Mouse (Mus musculus): ENCODE measurements around the gene Gpr107.
A peak's percentile ranks its signal among the peaks of the same experiment; 100 is the strongest.
"Not testable (repeated sequence)": the region's sequence is repeated elsewhere in the genome, so short reads cannot be mapped to it uniquely, and the experiment has no call there.

Gpr107 gene

DNA sequence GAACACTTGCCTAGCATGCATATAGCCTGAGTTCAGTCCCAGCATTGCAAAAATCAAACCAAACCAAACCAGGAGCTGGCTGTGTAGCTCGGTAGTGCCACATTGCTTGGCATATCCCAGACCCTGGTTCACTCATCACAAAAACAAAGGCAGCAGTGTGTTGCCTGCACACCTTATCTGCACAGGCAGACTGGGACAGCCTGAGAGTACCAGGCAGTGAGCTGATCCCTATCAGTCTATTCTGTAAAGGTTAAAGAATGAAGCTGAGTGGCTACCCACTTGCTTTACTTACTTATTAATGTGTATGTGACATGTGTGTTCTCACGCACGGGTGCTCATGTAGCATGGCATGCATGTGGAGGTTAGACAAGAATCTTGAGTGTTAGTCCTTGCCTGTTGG, 4.7 kb downstream of the Gpr107 start:
- no peak for DNase-seq (ENCODE audit: low read depth, low spot score)

- no peak for DNase-seq (ENCODE audit: low read depth, low spot score)
Observed at GRCm38 (mm10) chr2:31160147-31160920, 8.2 kb downstream of the Gpr107 start.

DNA sequence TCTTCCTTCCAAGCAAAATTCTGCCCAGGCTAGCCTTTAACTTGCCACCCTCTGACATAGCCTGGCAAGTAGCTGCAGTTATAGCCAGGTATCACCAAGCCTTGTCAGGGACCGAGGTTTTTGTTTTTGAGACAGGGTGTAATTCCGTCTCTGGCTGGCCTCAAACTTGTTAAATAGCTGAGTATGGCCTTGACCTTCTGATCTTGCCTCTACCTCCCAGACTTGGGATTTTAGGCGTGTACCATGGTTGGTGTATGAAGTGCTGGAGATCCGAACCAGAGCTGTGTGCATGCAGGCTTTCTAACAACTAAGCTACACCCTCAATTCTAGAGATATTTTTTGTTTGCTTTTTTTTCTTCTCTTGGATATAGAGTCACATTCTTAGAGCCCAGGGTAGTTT, 9.5 kb downstream of the Gpr107 start:
- DNase-seq (ENCODE audit: low read depth, low spot score): no peak

DNA sequence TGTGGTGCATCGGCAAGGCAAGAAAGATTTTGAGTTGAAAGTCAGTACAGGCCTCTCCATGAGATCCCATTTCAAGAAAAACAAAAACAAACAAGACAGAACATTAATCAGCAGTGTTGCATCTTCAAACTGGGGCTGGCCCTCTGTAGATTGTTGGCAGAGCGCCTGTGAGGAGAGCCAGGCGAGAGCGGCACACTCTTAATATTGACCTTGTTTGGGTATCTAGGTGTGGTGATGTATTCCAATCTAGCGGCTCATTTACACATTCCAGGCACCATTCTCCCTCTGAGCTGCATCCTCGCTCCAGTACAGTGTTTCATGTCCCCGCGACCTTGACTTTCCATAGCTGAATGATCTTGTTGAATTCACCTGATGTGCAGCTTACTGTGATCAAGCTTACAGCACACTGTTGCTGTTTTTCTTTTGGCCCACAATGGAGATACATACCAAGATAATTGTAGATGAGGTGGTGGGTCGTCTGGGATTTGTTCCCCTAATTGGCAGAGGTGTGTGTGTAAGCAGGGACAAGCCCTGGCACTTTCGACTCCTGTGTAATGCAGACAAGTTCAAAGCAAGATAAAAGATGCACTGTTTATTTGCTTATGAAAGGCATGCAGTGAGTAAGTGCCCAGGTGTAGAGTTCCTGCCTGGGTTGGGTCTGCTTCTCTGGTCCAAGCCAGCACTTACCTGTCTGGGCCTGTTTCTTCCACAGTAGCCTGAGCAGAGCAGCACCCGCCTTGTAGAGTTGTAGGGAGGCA, 11.4 kb downstream of the Gpr107 start:
- no peak for DNase-seq (ENCODE audit: low read depth, low spot score)

GRCm38 (mm10) chr2:31164841-31165455, 12.8 kb downstream of the Gpr107 start:
- DNase-seq (ENCODE audit: low read depth, low spot score): no peak

- DNase-seq (ENCODE audit: low read depth, low spot score): no peak
Observed at GRCm38 (mm10) chr2:31165529-31165928, 13.4 kb downstream of the Gpr107 start.

DNA sequence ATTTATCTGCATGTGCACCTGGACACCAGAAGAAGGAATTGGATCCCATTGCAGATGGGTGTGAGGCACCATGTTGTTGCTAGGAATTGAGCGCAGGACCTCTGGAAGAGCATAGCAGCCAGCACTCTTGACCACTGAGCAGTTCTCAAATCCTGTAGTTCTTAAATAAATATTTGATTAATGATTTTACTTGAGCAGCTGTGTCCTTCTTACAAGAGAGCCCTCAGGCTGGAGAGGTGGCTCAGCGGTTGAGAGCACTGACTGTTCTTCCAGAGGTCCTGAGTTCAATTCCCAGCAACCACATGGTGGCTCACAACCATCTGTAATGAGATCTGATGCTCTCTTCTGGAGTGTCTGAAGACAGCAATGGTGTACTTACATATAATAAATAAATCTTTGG, 15.5 kb downstream of the Gpr107 start:
- not testable (repeated sequence) for DNase-seq (ENCODE audit: low read depth, low spot score)

GRCm38 (mm10) chr2:31169001-31169400, 16.9 kb downstream of the Gpr107 start:
- no peak for DNase-seq (ENCODE audit: low read depth, low spot score)

GRCm38 (mm10) chr2:31170164-31170563, 18.0 kb downstream of the Gpr107 start:
- no peak for DNase-seq (ENCODE audit: low read depth, low spot score)

- no peak for DNase-seq (ENCODE audit: low read depth, low spot score)
Observed at GRCm38 (mm10) chr2:31172001-31172400, 19.9 kb downstream of the Gpr107 start.

- no peak for DNase-seq (ENCODE audit: low read depth, low spot score)
Observed at GRCm38 (mm10) chr2:31172536-31172935, 20.4 kb downstream of the Gpr107 start.

- DNase-seq (ENCODE audit: low read depth, low spot score): no peak
Observed at GRCm38 (mm10) chr2:31173290-31173689, 21.2 kb downstream of the Gpr107 start.

GRCm38 (mm10) chr2:31178593-31178992, 26.5 kb downstream of the Gpr107 start:
- DNase-seq (ENCODE audit: low read depth, low spot score): not testable (repeated sequence)

DNA sequence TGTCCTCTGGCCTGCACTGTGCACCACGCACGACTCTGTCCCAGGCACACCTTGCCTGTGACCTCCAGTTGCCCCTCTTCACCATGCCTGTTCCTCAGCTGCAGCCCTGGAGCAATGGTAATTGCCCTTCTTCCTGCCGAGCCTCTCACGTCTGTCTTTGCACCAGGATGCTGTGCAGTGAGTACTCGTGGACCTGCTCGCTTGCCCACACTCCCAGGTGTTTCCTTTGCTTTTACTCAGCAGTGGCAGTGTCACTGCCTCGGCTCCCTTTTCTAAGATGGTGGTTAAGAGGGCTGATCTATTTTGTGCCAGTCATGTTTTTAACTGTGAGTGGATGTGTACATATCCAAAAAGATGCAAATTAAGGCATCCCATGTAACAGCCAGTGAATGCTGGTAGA, 27.4 kb downstream of the Gpr107 start:
- DNase-seq (ENCODE audit: low read depth, low spot score): no peak

DNA sequence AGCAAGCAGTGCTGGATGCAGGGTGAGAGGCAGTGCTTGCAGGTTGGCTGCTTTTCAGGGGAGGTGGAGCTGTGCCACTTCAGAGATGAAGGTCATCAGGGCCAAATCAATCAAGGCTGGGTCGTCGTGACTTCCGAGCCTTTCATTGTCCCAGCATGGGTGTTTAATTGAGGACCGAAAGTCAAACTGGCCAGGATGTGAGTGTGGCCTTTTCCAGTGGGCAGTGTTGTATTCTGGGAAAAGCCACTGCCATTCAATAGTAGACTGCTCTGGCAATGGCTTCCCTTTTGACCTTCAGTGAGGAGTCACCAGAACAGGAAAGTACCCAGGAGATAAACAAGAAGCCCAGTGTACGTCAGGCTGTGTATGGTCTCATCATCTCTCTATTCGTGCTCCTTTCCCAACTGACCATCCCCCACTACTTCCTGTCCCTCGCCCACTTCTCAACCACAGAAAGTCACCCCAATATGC, 28.0 kb downstream of the Gpr107 start:
- DNase-seq (ENCODE audit: low read depth, low spot score): no peak

DNA sequence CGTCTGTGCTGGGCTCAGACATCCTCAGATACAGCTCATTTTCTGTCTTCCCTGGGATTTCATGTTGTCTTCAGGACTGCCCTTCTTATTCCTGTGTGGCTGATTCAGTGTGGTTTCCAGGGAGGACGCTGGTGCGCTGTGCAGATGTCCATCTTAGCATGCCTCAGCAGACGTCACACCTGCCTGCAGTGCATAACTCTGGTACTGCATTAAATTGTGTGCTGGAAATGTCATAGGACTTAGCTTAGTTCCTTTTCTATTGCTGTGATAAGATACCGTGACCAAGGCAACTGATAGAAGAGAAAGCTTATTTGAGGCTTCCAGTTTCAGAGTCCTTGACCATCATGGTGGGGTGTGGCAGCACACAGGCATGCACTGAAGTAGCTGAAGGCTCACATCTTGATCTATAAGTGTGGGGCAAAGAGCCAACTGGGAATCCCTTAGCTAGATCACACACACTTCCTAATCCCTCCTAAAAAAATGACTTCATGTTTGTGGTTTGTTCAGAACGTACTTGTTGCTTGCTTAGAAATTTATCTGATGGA, 30.7 kb downstream of the Gpr107 start:
- no peak for DNase-seq (ENCODE audit: low read depth, low spot score)

DNA sequence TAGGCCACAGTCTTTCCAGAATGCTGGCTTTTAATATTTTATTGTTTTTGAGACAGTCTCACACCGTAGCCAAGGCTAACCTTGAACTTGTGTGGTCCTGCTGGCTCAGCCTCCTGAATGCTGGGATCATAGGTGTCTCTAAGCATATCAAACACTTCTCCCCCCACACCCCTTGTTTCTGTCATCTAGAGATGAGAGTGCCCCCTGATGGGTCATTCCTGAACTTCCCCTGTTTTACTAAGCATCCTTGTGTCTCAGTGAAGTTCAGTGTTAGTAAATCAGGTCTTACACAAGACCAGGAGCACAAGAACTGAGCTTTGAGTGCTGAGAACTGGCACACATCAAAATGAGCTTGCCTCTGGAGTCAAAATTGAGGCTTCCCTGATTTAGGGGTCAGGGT, 31.7 kb downstream of the Gpr107 start:
- DNase-seq (ENCODE audit: low read depth, low spot score): no peak

- DNase-seq (ENCODE audit: low read depth, low spot score): no peak
Observed at GRCm38 (mm10) chr2:31188691-31189090, 36.6 kb downstream of the Gpr107 start.

- no peak for DNase-seq (ENCODE audit: low read depth, low spot score)
Observed at GRCm38 (mm10) chr2:31189654-31190053, 37.5 kb downstream of the Gpr107 start.

DNA sequence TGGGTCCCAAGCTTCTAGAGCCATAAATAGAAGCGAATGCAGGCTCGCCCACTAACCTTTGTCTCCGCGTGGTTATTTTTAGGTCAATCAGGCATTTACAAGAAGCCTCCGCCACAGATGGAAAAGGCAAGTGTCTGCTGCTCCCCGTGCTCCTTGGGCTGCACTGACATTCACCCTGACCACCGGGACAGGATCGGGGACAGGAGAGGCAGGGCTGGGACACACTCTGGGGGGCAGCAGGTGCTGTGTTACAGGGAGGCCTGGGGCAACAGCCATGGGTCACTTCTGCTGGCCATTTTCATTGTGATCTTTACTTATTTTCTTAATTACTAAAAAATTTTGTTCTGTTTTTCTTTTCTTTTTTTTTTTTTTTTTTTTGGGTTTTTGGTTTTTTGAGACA, 39.6 kb downstream of the Gpr107 start:
- DNase-seq (ENCODE audit: low read depth, low spot score): no peak

- peak; percentile 14 for DNase-seq (ENCODE audit: low read depth, low spot score)
Observed at GRCm38 (mm10) chr2:31194356-31195021, 42.4 kb downstream of the Gpr107 start.

- DNase-seq (ENCODE audit: low read depth, low spot score): no peak
Observed at GRCm38 (mm10) chr2:31198621-31199020, 46.5 kb downstream of the Gpr107 start.

All from brain, embryonic 18.5 days (tissue).